Mouse (Mus musculus) left cerebral cortex, postnatal 36 days (tissue): ENCODE measurements around the gene Nynrin. TPM values are rescaled to one million over a fixed set of nuclear protein-coding genes. Genes with fewer than 3 reads are reported as not detected.

Source experiments
- DNase-seq, 2 experiments: peaks; one replicate each; pipeline ENCODE4 v3.0.0; 2021 to 2022; ENCODE audit warnings: low spot score in 2 of 2, mixed read lengths in 1 of 2
- intact Hi-C: fragments of 180-260 bp; cut with DNase I; formaldehyde crosslinking; loops from one replicate; pipeline ENCODE4 v1.15.1; 2025
- total RNA-seq, 2 experiments: library from RNA; stranded (reverse); gene quantifications; 2 replicates each; pipeline ENCODE4 v1.2.3; 2021

Nynrin gene
- total RNA-seq, 2 experiments from 2014 or later: 7.9 to 9.5 TPM

DNA sequence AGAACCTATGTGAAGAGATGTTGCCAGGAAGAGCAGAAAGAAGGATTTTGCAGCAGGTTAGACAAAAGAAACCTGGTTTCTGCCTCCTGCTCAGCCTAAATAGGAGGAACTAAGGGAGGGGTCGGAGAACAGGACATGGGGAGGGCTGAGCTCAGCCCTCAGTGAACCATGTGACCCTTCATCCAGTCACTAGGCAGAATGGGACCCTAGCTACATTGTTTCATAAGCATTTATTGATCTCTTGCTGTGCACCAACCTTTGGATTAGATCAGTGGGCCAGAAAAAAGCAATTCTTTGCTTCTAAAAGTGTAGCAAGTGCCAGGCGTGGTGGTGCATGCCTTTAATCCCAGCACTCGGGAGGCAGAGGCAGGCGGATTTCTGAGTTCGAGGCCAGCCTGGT, 15.5 kb upstream of the Nynrin start:
- DNase-seq: no peak
- intact Hi-C loops: no loop called here

DNA sequence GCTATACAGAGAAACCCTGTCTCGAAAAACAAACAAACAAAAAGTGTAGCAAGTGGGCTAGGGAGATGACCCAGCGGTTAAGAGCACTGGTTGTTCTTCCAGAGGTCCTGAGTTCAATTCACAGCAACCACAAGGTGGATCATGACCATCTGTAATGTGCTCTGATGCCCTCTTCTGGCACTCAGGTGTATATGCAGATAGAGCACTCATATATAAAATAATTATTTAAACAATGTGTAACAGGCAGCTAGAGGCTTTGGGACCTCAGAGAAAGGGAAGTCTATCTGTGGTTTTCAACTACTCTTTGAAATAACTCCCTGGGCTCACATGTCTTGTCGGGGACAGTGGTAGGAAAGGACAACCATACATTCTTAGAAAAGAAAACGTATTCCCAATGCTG, 15.1 kb upstream of the Nynrin start:
- DNase-seq: no peak
- intact Hi-C loops: no loop called here

GRCm38 (mm10) chr14:55840853-55841366, 12.9 kb upstream of the Nynrin start:
- no peak for DNase-seq
- intact Hi-C loops: no loop called here

DNA sequence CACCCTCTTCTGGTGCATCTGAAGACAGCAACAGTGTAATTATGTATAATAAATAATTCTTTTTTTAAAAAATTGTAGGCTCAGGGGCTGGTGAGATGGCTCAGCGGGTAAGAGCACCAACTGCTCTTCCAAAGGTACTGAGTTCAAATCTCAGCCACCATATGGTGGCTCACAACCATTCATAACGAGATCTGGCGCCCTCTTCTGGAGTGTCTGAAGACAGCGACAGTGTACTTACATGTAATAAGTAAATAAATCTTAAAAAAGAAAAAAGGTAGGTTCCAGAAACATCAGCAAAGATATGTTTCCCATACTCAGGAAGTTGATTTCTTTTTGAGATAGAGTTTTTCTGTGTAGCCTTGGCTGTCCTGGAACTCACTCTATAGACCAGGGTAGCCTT, 11.0 kb upstream of the Nynrin start:
- DNase-seq: no peak
- intact Hi-C loops: no loop called here

GRCm38 (mm10) chr14:55845506-55846294, 8.1 kb upstream of the Nynrin start:
- DNase-seq: no peak
- intact Hi-C loops: no loop called here

DNA sequence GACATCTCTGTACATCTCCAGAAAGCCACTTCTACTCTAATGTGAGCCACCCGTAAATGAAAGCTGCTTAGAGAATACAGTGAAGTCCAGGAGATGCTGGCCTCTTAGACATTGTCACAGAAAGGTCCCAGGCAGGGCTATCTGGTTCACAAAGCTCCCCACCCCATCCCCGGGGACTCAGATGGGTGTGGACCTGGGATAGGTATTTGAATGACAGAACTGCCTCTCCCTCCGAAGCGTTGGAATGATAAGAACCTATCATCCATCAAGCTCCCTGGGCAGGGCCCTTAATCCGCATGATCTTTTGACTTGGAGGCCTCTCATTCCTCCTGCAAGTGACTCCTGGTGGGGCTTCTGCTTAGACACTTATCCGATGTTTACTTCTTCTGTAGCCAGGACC, 2.9 kb upstream of the Nynrin start:
- DNase-seq: no peak
- intact Hi-C loops: no loop called here

DNA sequence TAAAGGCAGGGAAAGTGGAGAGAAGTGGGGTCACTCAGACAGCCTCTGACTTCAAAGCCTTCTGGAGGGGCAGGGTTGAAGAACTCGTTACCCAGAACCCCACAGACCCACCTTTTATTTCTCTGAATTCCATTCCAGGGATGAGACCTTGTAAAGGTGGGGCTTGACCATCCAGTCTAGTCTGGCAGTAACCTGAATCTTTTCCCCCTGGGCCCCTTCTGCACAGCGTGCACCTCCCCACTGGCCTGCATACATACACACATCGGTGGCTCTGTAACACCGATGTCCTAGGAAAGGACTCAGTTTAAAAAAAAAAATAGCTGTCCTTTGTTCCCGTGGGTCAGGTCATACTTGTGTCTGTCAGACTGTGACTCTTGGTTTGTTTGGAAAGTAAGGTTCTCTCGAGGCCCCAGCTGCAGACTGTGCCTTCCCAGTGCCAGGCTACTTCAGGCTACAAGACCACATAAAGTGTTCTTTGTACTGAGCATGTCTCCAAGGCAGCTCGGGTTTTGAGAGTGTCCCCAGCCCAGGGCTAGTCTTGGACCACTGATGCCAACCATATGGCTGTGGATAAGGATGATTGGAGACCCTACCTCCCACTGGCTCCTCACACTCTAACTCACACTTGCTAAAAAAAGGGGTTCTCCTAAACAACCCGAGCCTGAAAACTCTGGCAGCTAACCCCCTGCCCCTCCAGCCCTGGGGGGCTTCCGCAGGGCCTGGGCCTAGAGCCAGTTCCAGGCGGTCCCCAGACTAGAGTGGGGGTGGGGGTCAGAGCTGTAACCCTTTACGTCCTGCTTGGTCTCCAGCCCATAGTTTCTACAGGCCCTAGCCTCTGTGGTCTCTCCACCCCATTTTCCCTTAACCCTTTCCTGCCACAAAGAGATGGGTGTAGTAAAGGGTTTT, 911 bp upstream of the Nynrin start:
- intact Hi-C loops: no loop called here
- DNase-seq: no peak

DNA sequence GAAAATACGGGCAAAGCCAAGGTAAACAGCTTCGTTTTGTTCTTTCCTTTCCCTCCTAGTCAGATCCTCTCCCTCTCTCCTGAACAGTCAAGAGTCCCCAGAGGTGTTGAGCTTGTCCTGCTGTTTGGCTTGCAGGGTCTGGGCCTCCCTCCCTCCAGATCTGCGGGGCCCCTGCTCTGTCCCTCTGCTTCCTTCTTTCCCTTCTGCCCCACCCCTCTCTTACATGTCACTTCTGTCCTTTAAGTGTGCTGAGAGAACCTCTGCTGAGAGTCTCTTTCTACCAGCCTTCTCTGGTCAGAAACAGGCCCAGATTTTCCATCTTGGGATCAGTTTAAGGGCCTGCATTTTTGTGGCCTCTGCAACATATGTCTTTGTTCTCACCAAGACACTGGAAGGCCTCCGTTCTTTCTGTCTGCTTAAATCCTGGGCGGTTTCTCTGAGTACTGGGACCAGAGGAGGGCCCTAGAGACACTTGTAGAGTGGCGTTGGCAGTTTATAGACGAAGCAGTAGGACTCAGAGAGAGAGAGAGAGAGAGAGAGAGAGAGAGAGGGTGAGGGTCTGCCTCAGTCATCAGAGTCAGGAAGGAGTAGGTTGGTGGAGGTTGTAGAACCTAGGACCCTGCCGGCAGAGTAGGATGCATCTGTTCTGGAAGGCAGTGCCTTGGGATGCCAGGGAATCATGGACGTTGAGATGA, 743 bp downstream of the Nynrin start:
- no peak for DNase-seq

GRCm38 (mm10) chr14:55855101-55855561, 1.3 kb downstream of the Nynrin start:
- no peak for DNase-seq
- intact Hi-C loops: no loop called here

More for the DNA sequence above, 743 bp downstream of the Nynrin start:
- intact Hi-C loops: no loop called here

- intact Hi-C loops: no loop called here
- no peak for DNase-seq
These were observed 3.8 kb downstream of the Nynrin start for GRCm38 (mm10) chr14:55857588-55857987.

DNA sequence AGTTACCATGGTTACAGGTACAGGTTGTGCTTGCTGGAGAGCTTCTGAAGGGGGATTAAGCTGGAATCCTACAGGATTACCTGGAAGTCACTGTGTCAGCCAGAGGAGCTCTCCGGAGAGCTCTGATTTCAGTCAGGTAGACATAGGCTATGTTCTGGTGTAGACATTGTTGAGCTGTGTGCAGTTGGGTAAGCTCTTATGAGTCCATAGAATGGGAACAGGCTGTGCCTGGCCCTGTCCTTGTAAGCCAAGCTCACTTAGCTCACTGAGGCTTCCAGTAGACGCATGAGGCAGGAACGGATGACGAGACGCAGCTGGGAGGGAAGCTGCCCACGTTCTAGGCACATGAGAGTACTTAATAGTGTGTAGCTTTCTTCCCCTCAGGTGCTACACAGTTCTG, 8.4 kb downstream of the Nynrin start:
- intact Hi-C loops: loop anchor here (2.0 kb wide), 1 partner anchor 77 kb away; the partner anchor contains the start of gene Adcy4
- DNase-seq: no peak

DNA sequence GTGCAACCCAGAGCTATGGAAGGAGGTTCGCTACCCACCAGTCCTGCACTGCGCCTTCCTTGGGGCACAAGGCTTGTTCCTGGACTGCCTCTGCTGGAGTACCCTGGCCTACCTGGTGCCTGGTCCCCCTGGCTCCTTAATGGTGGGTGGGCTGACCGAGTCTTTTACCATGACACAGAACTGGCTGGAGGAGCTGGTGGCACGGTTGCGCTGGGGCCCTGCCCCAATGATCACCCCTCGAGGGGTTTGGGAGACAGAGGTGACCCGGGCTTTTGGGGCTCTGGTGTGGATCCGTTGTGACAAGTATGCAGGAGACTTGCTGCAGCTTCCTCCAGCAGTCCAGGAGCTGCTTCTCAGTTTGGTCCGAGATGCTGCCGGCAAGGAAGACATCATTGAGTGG, 9.2 kb downstream of the Nynrin start:
- intact Hi-C loops: loop anchor here (2.0 kb wide), 1 partner anchor 78 kb away; the partner anchor contains the start of gene Adcy4

DNA sequence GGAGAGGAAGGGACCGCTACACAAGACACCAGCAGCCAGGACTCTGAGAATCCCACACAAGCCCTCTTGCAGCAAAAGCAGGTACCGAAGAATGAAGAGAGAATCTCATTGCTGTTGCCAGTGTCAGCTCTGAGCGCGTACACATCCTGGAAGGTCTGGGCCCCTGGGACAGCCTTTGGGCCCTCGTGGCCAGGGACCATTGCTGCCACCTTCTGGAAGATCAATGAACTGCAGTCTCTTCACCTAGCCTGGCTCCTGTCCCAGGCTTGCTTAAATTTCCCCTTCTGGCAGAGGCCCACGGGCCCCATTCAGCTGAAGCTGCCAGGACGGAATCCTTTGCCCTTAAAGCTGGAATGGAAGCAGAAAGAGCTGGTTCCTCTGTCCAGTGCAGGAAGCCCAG, 10.0 kb downstream of the Nynrin start:
- DNase-seq: peak; percentile 45 to 61
- intact Hi-C loops: loop anchor here (2.0 kb wide), 2 partner anchors 41 to 79 kb away; partner anchors contain the start of genes Adcy4 and Nfatc4

More for the DNA sequence above, 9.2 kb downstream of the Nynrin start:
- no peak for DNase-seq

DNA sequence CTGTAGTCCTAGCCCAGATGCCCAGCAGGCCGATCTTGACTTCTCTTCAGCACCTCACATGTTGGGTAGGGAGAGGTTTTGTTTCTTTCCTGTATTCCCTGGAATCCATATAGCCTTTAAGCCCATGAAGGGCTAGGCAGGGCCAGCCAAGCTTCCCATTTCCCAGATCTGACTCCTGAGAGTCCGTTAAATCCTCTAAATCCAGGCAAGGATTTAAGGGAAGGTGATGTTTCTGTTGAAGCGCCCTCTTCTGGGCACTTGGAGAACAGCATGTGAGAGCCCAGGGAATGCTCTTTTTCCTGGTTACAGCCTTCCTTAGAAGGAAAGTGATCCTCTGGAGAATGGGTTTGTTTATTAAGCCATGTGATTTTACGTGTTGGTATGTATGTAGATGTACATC, 13.2 kb downstream of the Nynrin start:
- intact Hi-C loops: no loop called here

DNA sequence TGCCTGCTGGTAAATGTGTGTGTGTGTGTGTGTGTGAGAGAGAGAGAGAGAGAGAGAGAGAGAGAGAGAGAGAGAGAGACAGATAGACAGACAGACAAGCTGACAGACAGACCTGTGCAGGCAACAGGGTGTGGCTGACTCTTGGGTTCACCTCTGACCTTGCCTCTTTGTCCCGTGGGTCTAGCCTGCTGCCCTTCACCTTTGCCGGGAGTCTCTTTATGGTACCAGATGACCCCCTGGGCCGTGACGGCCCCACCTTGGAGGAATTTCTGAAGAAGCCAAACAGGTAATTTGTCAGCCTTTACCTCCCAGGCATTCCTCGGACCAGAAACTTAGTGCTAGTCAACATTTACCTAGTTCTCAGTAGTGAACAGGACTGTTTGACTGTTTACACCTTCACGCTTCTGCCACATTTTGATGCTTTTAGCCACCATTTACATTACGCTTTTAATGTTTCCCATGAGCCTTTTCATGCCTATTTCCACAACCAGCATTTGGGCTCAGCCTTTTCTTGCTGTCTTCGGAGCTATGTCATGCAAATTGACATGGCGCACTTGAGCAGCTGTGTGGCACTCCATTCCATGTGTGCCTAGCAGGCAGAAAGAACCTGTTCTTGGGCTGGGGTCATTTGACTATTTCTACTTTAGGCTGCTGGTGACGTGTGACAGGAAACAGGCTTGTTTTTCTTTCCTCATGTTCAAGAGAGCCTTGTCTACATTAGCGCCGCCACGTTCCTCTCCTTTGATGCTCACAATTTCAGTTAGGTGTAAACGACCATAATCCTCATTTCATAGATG, 14.6 kb downstream of the Nynrin start:
- no peak for DNase-seq
- intact Hi-C loops: no loop called here

More for the DNA sequence above, 13.2 kb downstream of the Nynrin start:
- DNase-seq: peak in 1 of 2 experiments; percentile 40

- no peak for DNase-seq
These were observed 15.7 kb downstream of the Nynrin start for GRCm38 (mm10) chr14:55869538-55869937.

GRCm38 (mm10) chr14:55872039-55872438, 18.2 kb downstream of the Nynrin start:
- DNase-seq: no peak
- intact Hi-C loops: loop anchor here (2.0 kb wide), 1 partner anchor 47 kb away; no protein-coding TSS in a partner anchor

More at GRCm38 (mm10) chr14:55869538-55869937, 15.7 kb downstream of the Nynrin start:
- intact Hi-C loops: no loop called here

- intact Hi-C loops: loop anchor here (2.0 kb wide), 1 partner anchor 46 kb away; no protein-coding TSS in a partner anchor
- DNase-seq: no peak
These were observed 18.7 kb downstream of the Nynrin start for GRCm38 (mm10) chr14:55872551-55872950.
